Mouse (Mus musculus) midbrain, embryonic 16.5 days (tissue): Measurements from ENCODE around the gene Celf2. TPM values are rescaled to one million over a fixed set of nuclear protein-coding genes. Genes with fewer than 3 reads are reported as not detected.
A peak's percentile ranks its signal among the peaks of the same experiment; 100 is the strongest.

Experiments used
- ATAC-seq: fragments of 200-750 bp; cut with Nextera tagmentation; 2 replicates; pipeline ENCODE4 v1.8.0; 2017; ENCODE audit warnings: moderate TSS enrichment
- H3K27ac ChIP-seq: fragments of 300-500 bp; sonication (generic); 2 replicates; pipeline ENCODE4 v1.5.1; 2014; ENCODE audit warnings: mild to moderate bottlenecking, low read length, mixed read lengths
- H3K27me3 ChIP-seq: fragments of 300-500 bp; sonication (generic); 2 replicates; pipeline ENCODE4 v1.6.1; 2014; ENCODE audit warnings: low read depth, low read length, mixed read lengths; ENCODE audit not compliant: control insufficient read depth, insufficient read depth
- H3K36me3 ChIP-seq: fragments of 300-500 bp; sonication (generic); 2 replicates; pipeline ENCODE4 v1.6.1; 2014; ENCODE audit warnings: mild to moderate bottlenecking, low read length, moderate library complexity, mixed read lengths; ENCODE audit not compliant: control insufficient read depth, insufficient read depth
- H3K4me1 ChIP-seq: fragments of 300-500 bp; sonication (generic); 2 replicates; pipeline ENCODE4 v1.6.1; 2014; ENCODE audit warnings: mild to moderate bottlenecking, low read length, mixed read lengths; ENCODE audit not compliant: control insufficient read depth, insufficient read depth
- H3K4me2 ChIP-seq: fragments of 300-500 bp; sonication (generic); 2 replicates; pipeline ENCODE4 v1.6.1; 2014; ENCODE audit warnings: mild to moderate bottlenecking, low read length, mixed read lengths
- H3K4me3 ChIP-seq: fragments of 300-500 bp; sonication (generic); 2 replicates; pipeline ENCODE4 v1.5.1; 2014; ENCODE audit warnings: low read depth, mild to moderate bottlenecking, low read length, moderate library complexity, mixed read lengths
- H3K9ac ChIP-seq: fragments of 300-500 bp; sonication (generic); 2 replicates; pipeline ENCODE4 v1.6.1; 2014; ENCODE audit warnings: low read depth, low read length, mixed read lengths
- H3K9me3 ChIP-seq: fragments of 300-500 bp; sonication (generic); replicated peaks from 2 replicates; pipeline ENCODE4 v1.6.1; 2014; ENCODE audit warnings: mild to moderate bottlenecking, low read length, mixed read lengths; ENCODE audit not compliant: control insufficient read depth, poor library complexity, severe bottlenecking
- WGBS: fragments of 180-500 bp; shearing (Covaris S2); extraction: QIAGEN DNeasy Blood & Tissue Kit; methylation state at CpG from one replicate; pipeline ENCODE4 v1.1.7; 2014; 5-methylcytosine and 5-hydroxymethylcytosine counted together
- polyA plus RNA-seq: library from polyadenylated mRNA; unstranded; fragments of >200 nt; fragmentation: Nextera tagmentation; extraction: Ambion mirVana; gene quantifications from 2 replicates; pipeline ENCODE4 v1.2.1, GENCODE M21; 2015

Celf2 gene
- polyA plus RNA-seq, 1 experiment from 2014 or later, result 160 TPM

DNA sequence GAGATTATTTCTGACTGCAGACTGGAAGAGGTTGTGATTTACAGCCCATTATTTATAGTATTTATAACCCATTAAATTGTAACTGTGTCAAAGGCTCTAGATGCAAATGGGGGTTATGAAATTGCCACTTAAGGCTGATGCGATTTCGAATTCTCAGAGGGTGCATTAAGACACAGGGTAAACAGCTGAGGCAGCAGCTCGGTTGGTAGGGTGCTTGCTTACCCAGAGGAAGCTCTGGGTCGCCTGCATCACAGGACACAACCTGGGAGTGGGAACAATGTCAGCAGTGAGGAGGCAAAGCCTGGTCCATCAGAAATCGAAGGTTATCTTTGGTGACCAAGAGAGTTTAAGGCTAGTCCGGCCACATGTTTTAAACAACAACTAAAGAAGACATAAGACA lies 286.5 kb downstream of the Celf2 start:
- no peak overlapping the region for H3K4me2 ChIP-seq
- no peaks in the 10 kb centered on the region for H3K4me1 ChIP-seq
- H3K27ac ChIP-seq, result no peak overlapping the region
- no peak overlapping the region for H3K9ac ChIP-seq
- H3K27me3 ChIP-seq, result no peaks in the 10 kb centered on the region
- H3K9me3 ChIP-seq, result no peaks in the 10 kb centered on the region
- no peak overlapping the region for H3K4me3 ChIP-seq
- ATAC-seq, result no peak
- no peaks in the 10 kb centered on the region for H3K36me3 ChIP-seq
- WGBS, result 72% methylated on average over 6 of the region's 6 CpGs

DNA sequence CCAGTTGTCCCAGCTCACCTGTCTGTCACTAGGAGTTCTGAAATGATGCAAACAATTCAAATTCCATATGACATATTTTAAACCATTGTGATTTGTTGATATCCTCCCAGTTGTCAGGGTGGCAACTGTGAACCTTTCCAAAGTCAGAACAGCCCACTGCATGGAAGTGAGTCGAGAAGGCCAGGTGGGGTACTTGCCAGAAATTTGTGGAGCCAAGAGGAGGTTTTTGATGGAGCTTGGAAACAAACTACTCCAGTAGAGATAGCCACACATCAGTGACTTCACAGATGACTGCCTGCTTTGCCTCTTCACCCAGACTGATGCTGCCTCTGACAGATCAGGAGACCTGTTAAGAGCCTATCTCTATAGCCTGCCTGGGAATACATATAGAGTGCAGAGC lies 287.5 kb downstream of the Celf2 start:
- H3K4me2 ChIP-seq, result no peak overlapping the region
- H3K9me3 ChIP-seq, result no peaks in the 10 kb centered on the region
- no peak for ATAC-seq
- 91% methylated on average over 1 of the region's 1 CpGs for WGBS
- no peaks in the 10 kb centered on the region for H3K4me1 ChIP-seq
- no peak overlapping the region for H3K27ac ChIP-seq
- no peaks in the 10 kb centered on the region for H3K36me3 ChIP-seq
- no peak overlapping the region for H3K4me3 ChIP-seq
- H3K27me3 ChIP-seq, result no peaks in the 10 kb centered on the region
- H3K9ac ChIP-seq, result no peak overlapping the region

DNA sequence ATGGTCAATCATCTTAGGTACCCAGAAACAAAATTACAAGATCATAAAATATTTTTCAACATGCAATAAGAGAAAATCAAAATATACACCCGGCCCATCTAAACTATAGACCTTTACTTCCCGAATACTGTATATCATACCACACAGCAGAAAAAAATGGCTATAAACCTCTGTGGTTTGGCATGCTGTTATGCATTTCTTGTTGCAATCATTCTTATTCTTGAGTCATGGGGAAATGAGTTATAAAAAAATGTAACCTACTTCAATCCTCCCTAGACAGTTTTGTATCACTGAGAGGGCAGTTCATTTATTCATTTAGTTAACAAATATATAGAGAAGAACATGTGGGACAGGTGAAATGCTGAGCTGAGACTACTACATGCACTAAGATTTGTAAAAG lies 291.3 kb downstream of the Celf2 start:
- 96% methylated on average over 2 of the region's 2 CpGs for whole genome bisulfite sequencing

DNA sequence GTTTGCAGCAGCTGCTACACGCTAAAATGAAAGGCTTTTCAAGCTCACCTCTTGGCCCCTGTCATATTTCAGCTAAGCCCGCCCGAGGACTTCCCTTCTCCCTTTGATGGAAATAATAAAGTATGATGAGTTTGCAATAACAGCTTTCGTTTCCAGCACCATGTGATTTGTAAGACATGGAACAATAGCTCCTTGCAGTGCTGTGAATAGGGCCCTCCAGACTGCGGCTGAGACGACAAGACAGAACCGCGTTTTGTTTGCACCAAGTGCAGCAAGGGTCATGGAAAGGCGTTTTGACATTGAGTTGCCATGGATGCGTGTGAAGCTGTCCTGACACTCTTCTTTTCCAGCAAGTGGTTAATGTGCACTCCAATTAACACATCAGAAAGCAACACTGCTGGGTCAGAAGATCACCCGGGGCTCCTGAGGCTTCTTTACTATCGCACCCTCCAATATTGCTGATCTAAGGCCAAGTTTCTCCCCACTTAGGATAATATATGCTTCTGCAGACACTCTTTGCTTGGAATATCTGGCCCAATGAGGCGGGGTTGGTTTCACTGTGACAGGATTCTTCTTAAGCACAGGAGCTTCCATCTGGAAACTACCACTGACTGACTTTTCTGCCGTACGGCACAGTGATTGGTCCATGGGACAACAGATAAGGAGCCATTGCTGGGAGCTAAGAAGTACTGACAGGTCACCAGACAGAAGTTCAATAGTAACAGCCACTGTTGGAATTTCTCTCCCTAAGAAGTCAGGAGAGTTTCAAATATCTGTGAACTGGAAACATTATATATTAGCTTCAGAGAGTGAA lies 301.5 kb downstream of the Celf2 start:
- Histone ChIP-seq H3K4me1 (no peaks in the 10 kb centered on the region; the same call in 1 of the 2 replicates), H3K9me3 (no peaks in the 10 kb centered on the region), H3K36me3 (no peaks in the 10 kb centered on the region), H3K27ac (no peak overlapping the region), H3K9ac (no peak overlapping the region), H3K4me2 (no peak overlapping the region), H3K4me3 (no peak overlapping the region), H3K27me3 (no peaks in the 10 kb centered on the region)
- WGBS, result 28% methylated on average over 15 of the region's 15 CpGs
- ATAC-seq, result 0 out of 2 replicates have a peak, but pooled peaks have one; percentile 28

More for the DNA sequence above, 291.3 kb downstream of the Celf2 start:
- Histone ChIP-seq H3K27me3 (no peaks in the 10 kb centered on the region), H3K9ac (no peak overlapping the region), H3K4me1 (no peaks in the 10 kb centered on the region), H3K4me3 (no peak overlapping the region), H3K27ac (no peak overlapping the region), H3K4me2 (no peak overlapping the region), H3K9me3 (no peaks in the 10 kb centered on the region), H3K36me3 (no peaks in the 10 kb centered on the region)
- ATAC-seq, result no peak

DNA sequence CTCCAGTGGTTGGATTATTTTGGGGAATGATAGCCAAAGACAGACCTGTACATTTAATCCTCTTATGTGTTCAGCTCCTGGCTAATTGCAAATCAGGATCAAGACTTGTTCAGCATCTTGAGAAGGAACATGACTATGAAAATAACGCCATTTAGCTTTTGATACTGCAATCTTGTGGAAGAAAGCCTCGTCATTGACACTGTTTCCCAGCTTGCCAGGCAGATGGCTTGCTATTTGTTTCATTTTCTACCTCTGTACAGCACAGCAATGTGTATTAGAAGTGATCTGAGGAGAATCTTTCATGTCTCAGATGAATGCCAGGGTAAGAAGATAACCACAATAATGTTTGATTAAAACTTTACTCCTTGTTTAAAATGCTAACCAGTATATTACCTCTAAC lies 315.9 kb downstream of the Celf2 start:
- no peak for ATAC-seq
- H3K4me2 ChIP-seq, result no peak overlapping the region
- no peaks in the 10 kb centered on the region for H3K27me3 ChIP-seq
- no peaks in the 10 kb centered on the region for H3K36me3 ChIP-seq
- H3K9ac ChIP-seq, result no peak overlapping the region
- H3K4me1 ChIP-seq, result no peaks in the 10 kb centered on the region
- H3K27ac ChIP-seq, result no peak overlapping the region
- WGBS, result 67% methylated on average over 2 of the region's 2 CpGs
- no peaks in the 10 kb centered on the region for H3K9me3 ChIP-seq
- H3K4me3 ChIP-seq, result no peak overlapping the region

DNA sequence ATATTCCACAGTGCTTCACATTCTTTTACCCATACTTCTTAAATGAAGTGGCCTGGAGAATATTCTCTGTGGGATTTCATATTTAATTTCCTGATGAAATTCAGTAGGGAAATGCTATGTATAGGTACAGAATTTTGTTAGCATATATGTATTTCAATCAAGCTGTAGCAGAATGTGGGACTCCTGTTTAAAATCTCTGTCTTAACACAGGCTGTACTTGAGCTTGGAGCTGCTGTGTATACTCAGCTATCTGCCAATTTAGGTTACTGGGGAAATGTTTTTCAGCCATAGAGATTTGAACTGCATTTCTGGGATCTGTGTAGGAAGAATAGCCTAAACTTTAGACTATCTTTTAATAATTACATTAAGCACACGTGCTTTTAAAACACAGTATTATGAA lies 330.2 kb downstream of the Celf2 start:
- ATAC-seq, result no peak
- Histone ChIP-seq H3K27me3 (no peaks in the 10 kb centered on the region), H3K9me3 (no peaks in the 10 kb centered on the region), H3K27ac (no peak overlapping the region), H3K4me3 (no peak overlapping the region), H3K9ac (no peak overlapping the region), H3K36me3 (no peaks in the 10 kb centered on the region), H3K4me1 (no peaks in the 10 kb centered on the region), H3K4me2 (no peak overlapping the region)
- WGBS, result 74% methylated on average over 1 of the region's 1 CpGs

DNA sequence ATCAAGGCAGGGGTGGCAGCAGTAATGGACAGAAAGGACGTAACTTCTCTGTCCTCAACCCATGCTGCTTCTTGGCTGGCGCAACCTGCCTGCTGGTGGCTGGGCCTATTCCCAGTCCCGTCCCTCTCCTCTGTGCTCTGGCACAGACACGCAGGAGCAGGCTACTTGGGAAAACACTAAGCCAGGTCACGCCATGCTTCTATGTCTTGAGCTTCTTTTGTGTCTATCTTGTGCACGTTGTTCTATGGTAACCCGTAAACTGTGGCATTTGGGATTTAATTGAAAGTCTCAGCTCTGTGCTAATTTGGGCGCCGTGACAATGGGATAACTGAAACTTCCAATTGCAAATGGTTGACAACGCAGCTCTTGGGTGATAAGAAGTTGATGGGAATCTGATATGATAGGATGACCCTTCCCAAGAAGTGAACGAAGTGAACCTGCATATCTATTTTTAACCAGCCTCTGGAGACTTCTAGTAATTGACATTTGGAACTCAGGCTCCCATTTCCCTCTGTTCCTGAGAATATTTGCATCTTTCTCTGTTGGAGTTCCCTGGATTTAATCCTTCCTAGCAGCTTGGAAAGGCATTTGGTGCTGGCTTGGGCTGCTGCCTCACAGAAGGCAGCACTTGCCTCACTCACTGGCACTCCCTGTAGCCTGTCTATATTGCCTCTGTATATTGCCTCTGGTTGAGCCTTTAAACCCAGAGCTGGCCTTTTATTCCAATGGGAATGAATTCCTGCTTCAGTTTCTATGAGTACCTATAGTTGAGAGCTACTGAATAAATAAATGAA lies 335.9 kb downstream of the Celf2 start:
- Histone ChIP-seq H3K4me2 (no peak overlapping the region), H3K4me1 (no peaks in the 10 kb centered on the region), H3K9ac (no peak overlapping the region), H3K27me3 (no peaks in the 10 kb centered on the region), H3K36me3 (no peaks in the 10 kb centered on the region), H3K9me3 (no peaks in the 10 kb centered on the region), H3K4me3 (no peak overlapping the region), H3K27ac (no peak overlapping the region; the same call in 1 of the 2 replicates)
- WGBS, result 69% methylated on average over 11 of the region's 11 CpGs
- ATAC-seq, result peak; percentile 54; the same call in 1 of the 2 replicates

DNA sequence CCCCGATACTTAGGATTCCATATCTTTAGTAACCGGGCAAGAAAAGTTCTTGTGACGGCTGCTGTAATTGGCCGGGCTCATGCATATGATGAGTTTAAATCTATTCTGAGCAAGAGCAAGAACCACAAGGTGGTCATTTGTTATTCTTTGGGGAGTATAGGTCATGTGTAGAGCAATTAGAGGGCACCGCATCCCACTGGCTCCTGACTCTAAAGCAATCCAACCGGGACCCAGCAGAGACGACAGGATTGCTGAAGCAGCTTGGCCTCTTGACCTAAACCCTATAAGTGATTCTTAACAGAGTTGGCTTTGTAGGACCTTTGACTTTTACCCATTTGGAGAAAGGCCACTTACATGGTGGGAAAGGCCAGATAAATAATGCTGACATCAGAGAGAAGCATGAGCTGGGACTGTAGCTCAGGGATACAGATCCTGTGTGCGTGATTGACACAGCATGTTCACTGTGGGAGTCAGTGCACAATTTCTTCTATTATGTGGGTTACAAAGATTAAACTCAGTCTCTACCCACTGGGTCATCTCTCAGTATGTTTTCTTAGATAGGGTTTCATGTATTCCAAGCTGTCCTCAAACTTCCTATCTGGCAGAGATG lies 338.2 kb downstream of the Celf2 start:
- no peak overlapping the region for H3K4me3 ChIP-seq
- H3K27me3 ChIP-seq, result no peaks in the 10 kb centered on the region
- H3K4me1 ChIP-seq, result no peaks in the 10 kb centered on the region
- H3K9me3 ChIP-seq, result no peaks in the 10 kb centered on the region
- ATAC-seq, result no peak
- WGBS, result 63% methylated on average over 8 of the region's 8 CpGs
- no peak overlapping the region for H3K9ac ChIP-seq
- H3K36me3 ChIP-seq, result no peaks in the 10 kb centered on the region
- H3K4me2 ChIP-seq, result no peak overlapping the region
- no peak overlapping the region for H3K27ac ChIP-seq

DNA sequence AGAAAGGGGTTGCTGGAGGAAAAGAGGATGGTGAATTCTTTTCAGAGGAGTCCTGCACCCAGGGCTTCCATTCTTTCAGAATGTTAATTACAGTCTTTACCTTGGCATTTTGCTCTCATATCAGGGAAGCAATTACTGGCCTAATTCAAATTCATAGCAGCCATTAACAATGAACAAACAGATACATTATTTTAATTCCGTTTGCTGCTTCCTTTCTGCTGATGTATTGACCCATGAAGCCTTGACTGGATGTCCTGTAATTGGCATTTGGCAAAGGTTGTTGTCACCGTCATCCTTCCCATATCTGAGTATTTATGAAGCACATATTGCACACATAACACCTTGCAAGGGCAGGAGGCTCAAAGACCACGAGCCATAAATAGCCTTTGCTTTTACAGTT lies 343.6 kb downstream of the Celf2 start:
- no peaks in the 10 kb centered on the region for H3K9me3 ChIP-seq
- WGBS, result 72% methylated on average over 3 of the region's 3 CpGs
- no peak overlapping the region for H3K9ac ChIP-seq
- H3K27ac ChIP-seq, result no peak overlapping the region
- no peaks in the 10 kb centered on the region for H3K36me3 ChIP-seq
- H3K4me1 ChIP-seq, result no peaks in the 10 kb centered on the region
- no peak overlapping the region for H3K4me2 ChIP-seq
- no peak overlapping the region for H3K4me3 ChIP-seq
- ATAC-seq, result no peak
- H3K27me3 ChIP-seq, result no peaks in the 10 kb centered on the region
